Mouse (Mus musculus): ENCODE measurements around the gene Foxp1.

- TF ChIP-seq CTCF (IDR thresholded peaks at IDR 0.05; ENCODE audit: borderline replicate concordance, extremely low read depth, insufficient read depth, insufficient read length) (no peak), POLR2A (IDR thresholded peaks at IDR 0.05; ENCODE audit: borderline replicate concordance, extremely low read depth, insufficient read depth, insufficient read length, poor library complexity, severe bottlenecking) (no peak)
Measured at GRCm38 (mm10) chr6:99050288-99051006, 472.1 kb downstream of the Foxp1 start.

Data from brain, embryonic 14.5 days (tissue).